Mouse (Mus musculus): ENCODE measurements around the gene Wdr18.

Wdr18 gene

DNA sequence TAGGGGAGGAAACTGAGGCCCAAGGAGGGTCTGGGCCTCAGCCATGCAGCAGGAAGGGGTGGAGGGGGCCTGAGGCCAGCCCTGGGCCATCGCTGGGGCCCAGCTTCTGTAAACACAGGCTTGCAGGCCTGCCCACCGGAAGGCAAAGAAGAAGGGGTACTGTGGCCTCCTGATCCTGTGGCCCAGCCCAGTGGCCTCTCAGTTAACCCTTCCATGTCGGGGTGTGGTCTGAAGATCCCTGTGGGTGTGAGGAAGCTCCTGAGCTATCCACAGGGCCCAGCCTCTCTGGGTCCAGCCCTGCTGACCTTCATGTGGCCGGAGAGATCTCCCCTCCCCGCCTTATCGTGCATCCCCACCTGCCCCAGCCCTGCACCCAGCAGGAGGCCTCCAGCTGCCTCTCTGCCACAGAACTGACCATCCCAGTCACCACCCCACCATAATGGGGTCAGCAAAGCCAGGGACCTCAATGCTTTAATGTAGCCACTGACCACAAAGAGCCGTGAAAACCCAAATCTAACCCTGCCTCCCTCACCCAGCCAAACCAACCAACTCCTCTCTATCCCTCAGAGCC lies 13.1 kb upstream of the Wdr18 start:
- no peak for DNase-seq (ENCODE audit: low spot score in 2 of 2)

DNA sequence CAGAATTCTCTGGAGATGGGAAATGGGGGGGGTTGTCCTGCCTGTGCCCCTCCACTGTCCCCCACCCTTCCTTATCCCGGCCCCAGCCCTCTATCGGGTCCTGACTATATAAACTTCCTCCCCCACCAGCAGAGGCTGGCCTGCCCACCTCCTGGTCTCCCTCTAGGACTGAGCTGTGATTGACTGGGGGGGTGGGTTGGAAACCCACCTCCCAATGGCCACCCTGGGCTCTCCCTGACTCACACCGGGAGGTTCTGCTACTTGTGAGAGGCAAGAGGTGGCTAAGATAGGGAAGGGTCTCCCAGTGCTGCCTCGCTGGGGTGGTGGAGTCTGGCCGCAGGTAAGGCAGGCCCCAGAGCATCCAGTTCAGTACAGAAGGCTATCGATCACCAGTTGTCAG lies 12.4 kb upstream of the Wdr18 start:
- no peak for DNase-seq (ENCODE audit: low spot score in 2 of 2)

DNA sequence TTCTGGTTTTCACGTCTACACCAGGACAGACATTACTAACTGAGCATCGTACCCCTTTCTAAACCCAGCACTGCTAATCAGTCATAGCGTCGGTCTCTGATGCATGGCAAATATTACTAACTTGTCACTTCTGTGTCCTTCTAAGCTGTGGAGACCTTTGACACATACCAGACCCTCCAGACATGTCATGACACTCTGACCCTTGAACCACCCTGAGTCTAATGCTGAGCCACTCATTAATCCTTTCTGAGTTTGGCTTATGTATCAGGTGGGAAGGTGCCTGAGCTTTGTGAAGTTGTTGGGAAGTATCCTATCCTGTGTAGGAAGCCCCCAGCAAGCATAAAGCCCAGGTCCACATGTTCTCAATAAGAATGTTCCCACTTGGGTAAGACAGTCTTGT lies 10.1 kb upstream of the Wdr18 start:
- DNase-seq (ENCODE audit: low spot score in 2 of 2): no peak

DNA sequence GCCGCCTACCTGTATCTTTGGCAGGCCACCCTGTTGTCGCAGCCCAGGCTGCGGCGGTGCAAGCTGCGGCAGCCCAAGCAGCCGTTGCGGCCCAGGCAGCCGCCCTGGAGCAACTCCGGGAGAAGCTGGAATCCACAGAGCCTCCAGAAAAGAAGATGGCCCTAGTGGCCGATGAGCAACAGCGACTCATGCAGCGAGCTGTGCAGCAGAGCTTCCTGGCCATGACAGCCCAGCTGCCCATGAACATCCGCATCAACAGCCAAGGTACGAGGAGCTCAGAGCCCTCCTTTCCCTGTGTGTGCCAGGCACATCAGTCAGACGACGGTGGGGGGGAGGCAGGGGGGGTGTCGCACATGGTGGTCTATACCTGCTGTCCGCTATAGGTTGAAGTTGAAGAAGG lies 9.3 kb upstream of the Wdr18 start:
- no peak for DNase-seq (ENCODE audit: low spot score in 2 of 2)

DNA sequence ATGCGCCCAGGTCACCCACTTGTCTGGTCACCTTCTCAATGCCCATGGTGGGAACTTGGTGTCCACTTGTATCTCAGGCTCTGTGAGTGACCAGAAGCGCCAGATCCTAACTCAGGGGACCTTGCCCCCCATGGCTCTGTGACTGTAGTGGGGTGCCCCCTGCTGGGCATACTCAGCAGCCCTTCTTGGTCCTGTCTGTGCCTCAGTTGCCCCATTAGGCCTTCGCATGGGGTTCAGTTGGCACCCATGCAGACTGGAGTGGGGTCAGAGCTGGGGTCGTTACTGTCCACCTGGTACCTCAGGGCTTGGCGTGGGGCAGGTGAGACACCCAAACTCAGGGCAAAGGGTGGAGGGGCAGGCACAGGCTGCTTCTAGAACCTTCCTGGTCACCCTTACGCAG lies 6.0 kb upstream of the Wdr18 start:
- DNase-seq (ENCODE audit: low spot score in 2 of 2): peak in 1 of 2 experiments; percentile 61

DNA sequence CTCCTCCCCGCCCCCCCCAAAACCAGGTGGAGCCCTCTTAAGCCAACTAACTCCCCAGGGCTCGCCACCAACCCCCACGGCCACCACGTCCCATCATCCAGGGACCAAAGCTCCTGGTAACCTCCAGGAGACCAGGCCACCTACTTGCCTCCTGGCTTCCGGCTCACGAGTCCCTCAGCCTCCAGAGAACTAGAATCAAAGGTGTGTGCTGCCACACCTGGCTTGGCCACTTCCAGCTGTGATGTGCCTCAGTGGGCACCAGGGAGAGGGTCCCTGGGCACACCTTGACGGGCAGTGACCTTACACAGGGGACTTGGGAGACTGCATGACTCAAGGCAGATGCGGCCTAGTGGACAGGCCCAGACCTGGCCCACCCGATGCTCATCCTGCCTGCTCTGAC lies 4.3 kb upstream of the Wdr18 start:
- DNase-seq (ENCODE audit: low spot score in 2 of 2): no peak

DNA sequence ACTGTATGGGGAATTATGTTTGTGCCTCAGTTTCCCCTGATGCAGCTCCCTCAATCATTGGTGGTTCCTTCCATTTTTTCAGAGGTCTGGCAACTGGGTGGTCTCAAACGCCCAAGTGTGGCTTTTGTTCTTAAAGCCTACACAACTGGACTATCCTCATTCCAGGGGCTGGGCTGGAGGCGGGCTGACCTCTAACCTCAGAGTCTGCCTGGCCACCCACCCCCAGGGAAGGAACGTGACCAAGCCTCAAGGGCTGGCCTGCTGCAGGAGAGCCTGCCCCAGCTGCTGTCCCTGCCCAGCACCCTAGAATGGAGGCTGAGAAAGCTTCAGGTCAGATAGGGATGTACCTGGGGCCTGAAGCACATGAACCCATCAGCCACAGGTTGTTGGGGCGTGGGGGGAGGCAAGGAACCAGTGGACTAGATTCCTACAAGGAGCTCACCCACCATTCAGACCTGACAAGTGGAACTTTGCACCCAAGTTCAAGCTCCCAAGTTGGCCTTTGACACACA lies 3.3 kb upstream of the Wdr18 start:
- DNase-seq (ENCODE audit: low spot score in 2 of 2): no peak

DNA sequence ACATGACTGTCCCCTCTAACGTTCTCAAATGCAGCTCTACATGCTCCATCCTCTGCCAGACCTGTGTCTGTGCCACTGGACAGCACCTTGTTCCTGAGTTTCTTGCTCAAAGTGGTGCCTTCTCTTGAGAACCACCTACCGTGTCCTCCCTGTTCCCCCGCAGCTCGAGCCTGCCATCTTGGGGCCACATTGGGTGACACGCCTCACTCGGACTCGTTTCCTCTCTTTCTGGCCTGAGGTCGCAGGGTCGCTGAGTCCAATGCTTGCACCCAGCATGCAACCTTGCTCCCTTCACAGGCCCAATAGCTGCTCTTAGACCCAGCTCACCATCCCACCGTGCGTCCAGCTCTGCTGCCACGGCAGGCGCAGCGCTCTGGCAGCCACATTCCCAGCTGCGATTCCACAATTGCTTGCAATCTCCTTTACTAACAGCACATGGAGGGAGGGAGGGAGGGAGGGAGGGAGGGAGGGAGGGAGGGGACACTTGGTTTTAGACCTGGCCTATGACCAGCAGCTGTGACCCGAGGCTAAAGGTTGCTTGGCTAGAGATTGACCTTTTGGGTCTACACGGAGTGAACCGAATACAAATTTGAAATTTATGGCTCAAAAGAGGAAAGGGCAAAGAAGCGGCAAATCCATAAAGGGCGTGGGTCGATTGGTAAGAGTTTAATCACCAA lies 1.7 kb upstream of the Wdr18 start:
- DNase-seq (ENCODE audit: low spot score in 2 of 2): peak; percentile 65 to 83

DNA sequence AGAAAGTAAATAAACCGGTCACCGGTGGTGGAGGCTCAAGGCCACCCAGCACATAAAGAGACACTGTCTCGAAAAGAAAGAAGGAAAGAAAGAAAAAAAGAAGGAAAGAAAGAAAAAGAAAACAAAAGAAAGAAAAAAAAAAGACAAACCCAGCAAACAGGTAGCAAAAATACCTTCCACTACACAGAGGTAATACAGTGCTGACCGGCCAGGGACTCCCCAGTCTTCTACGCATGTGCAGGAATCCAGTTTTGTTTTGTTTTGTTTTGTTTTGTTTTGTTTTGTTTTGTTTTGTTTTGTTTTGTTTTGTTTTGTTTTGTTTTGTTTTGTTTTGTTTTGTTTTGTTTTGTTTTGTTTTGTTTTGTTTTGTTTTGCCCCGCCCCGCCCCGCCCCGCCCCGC lies 540 bp upstream of the Wdr18 start:
- DNase-seq (ENCODE audit: low spot score in 2 of 2): peak in 1 of 2 experiments; percentile 28

DNA sequence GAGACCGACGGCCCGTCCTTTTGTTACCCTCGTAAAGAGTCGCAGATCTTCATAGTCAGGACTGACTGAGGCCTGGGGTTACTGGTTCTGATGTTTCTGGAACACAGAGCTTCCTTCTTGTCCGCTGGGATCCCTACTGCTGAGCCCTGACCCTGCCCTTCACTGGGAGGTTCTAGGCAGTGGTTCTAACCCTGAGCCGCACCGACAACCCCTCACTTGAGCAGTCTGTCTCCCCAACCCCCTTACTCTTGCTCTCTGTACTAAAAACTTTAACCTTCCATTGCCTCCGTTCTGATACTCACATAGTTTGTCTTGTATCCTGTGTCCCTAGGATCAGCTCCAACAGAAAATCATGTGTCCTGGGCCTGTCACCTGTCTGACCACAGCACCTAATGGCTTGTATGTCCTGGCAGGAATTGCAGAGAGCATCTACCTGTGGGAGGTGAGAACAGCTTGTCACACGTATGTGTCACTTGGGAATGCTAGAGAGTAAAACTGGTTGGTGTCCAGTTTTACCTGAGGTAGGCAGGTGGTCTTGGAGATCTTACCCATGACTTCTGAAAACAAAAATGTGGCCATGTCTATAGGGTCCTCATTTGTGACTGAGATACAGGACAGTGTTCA lies 831 bp downstream of the Wdr18 start:
- DNase-seq (ENCODE audit: low spot score in 2 of 2): no peak

DNA sequence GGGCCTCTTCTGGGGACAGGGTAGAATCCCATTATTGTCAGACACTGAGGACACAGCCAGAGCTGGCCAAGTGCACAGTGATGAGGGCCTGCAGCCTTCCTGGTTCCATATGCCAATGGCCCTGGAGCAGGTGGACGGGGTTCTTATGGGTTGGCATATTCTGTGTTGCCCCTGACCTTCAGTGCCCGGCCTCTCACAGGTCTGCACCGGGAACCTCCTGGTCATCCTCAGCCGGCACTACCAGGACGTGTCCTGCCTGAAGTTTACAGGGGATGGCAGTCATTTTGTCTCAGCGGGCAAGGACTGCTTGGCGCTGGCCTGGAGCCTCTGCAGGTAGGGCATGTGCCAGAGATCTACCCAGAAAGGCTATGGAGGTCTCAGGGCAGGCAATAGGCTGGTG lies 4.8 kb downstream of the Wdr18 start:
- no peak for DNase-seq (ENCODE audit: low spot score in 2 of 2)

DNA sequence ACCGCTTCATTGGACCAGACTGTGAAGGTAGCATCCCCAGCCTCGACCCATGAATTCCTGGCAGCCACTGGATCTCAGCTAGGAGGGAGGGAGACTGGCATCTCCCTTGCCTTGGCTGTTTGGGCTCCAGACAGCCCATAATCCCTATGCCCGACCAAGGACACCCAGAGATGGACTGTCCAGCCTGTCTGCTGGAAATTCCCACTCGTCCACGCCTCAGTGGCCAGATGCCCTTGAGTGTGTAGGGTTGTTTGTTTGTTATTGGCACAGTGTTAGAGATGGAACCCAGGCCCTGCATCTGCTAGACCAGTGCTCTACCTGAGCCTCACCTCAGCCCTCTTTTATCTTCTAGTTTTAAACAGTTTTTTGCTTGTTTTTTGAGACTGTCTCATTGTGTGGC lies 5.4 kb downstream of the Wdr18 start:
- no peak for DNase-seq (ENCODE audit: low spot score in 2 of 2)

DNA sequence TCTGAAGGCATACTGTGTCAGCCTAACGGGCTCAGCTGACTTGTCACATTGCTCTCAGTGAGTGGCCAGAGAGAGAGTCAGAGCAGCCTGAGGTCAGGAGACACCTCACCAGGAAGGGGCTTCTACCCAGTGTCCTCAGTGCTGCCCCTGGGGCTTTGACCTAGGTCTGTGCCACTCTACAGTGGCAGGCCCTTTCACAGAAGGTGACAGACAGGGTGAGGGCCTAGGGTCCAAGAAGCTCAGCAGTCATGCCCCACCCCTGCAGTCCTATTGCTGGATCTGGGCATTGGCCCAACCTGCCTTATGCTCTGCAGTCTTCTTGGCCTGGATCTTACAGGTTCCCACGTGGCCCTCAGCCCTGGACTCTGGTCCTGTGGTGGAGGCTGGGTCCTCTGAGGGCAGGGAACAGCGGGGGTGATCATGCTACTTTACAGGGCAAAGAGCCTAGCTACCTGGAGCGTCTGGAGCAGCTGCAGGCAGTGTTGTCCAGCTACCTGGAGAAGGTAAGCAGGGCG lies 7.0 kb downstream of the Wdr18 start:
- DNase-seq (ENCODE audit: low spot score in 2 of 2): no peak

DNA sequence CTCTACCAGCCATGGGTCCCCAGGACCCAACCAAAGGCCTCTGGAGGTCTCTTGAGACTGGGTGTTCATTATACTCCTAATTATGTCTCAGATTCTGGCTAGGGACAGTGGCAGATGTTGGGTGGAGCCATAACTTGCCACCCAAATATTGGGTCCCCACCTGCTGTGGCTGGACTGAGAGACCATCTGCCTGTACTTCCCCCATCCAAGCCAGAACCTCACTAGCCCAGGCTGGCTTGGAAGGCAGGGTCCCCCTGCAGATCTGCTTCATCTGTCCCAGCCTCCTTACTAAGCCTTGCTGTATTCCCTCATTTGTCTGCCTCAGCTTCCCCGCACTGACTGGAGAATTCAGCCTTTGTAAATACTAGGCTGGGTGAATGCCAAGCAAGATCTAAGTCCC lies 8.2 kb downstream of the Wdr18 start:
- DNase-seq (ENCODE audit: low spot score in 2 of 2): no peak

DNA sequence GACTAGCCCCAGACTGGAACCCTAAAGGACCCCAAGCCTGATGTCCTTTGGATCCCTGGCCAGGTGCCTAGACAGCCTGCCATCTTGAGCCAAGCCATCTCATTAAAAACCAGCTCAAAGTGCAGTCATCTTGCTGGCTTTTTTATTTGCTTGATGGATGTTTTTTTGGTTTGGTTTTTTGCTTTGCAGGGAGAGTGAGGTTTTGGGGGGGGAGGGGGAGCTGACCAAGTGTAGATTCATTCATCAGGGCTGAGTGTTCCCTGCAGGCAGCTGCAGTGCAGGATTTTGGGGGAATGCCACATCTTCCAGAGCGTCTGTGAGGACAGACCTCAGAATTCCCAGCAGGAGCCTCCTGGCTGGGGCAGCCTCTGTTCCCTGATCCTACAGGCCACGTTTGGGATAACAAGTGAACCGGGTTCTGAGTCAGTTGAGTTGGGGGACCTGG lies 9.2 kb downstream of the Wdr18 start:
- no peak for DNase-seq (ENCODE audit: low spot score in 2 of 2)

DNA sequence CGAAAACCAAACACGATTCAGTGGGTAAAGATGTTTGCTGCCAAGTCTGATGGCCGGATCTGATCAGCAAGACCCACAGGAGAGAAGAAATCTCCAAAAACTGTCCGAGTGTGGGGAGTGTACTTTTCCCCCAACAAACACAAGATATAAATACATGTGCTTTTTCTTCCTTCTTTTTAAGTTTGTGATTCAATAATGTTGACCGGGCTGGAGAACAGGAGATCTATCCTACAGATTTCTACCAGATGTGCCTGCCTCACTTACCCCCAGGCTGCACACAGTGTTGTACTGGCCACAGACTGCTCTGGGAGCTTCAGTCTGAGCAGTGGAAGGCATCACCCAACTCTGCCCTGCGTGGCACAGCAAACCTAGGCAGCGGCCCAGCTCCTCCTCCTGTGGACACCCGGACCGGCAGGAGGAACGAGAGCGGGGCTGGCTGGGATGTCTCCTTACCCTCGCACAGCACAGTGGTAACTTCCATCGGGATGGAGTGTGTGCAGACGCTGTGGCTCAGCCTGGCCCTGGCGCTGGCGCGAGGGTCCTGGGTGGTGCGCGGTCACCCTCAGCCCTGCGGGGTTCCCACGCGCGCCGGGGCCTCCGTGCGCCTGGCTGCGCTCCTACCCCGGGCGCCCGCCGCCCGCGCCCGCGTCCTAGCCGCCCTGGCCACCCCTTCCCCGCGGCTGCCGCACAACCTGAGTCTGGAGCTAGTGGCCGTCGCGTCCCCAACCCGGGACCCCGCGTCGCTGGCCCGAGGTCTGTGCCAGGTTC lies 10.6 kb downstream of the Wdr18 start, which contains the start of gene Grin3b:
Gene Grin3b (plus strand): TSS at position 301 of the 768 bp plus-strand sequence.
- DNase-seq (ENCODE audit: low spot score in 2 of 2): no peak

DNA sequence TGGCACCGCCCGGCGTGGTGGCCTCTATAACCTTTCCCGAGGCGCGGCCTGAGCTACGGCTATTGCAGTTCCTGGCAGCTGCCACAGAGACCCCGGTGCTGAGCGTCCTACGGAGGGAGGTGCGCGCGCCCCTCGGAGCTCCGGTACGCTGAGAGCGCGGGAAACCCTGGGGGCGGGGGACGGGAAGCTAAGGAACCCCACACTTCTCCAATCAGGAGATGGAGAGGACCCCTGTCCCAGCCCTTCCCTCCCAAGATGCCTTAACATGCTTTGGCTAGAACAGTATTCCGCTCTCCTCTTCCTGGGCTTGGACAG lies 11.2 kb downstream of the Wdr18 start:
- DNase-seq (ENCODE audit: low spot score in 2 of 2): no peak

DNA sequence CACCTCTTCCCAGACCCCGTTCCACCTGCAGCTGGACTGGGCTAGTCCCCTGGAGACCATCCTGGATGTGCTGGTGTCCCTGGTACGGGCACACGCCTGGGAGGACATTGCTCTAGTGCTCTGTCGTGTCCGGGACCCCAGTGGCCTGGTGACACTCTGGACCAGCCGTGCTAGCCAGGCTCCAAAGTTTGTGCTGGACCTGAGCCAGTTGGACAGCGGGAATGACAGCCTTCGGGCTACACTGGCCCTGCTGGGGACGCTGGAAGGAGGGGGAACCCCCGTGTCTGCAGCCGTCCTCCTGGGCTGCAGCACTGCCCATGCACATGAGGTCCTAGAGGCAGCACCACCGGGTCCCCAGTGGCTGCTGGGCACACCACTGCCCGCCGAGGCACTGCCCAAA lies 12.9 kb downstream of the Wdr18 start:
- no peak for DNase-seq (ENCODE audit: low spot score in 2 of 2)

DNA sequence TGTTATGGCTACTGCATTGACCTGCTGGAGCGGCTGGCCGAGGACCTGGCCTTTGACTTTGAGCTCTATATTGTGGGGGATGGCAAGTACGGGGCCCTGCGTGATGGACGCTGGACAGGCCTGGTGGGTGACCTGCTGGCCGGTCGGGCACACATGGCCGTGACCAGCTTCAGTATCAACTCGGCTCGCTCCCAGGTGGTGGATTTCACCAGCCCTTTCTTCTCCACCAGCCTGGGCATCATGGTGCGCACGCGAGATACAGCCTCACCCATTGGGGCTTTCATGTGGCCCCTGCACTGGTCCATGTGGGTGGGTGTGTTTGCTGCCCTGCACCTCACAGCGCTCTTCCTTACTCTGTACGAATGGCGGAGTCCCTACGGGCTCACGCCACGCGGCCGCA lies 14.1 kb downstream of the Wdr18 start:
- DNase-seq (ENCODE audit: low spot score in 2 of 2): no peak

DNA sequence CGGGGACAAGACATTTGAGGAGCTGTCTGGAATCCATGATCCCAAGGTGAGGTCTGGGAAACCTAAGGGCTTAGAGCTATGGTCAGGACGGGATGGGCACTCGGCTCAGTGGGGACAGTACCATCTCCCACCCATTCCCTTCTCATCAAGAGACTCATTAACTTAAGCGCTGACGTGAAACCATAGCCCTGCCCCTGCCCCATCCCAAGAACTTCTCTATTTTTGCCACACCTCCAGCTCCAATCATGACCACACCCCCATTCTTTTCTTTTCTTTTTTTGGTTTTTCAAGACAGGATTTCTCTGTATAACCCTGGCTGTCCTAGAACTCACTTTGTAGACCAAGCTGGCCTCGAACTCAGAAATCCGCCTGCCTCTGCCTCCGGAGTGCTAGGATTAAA lies 14.7 kb downstream of the Wdr18 start:
- DNase-seq (ENCODE audit: low spot score in 2 of 2): no peak

DNA sequence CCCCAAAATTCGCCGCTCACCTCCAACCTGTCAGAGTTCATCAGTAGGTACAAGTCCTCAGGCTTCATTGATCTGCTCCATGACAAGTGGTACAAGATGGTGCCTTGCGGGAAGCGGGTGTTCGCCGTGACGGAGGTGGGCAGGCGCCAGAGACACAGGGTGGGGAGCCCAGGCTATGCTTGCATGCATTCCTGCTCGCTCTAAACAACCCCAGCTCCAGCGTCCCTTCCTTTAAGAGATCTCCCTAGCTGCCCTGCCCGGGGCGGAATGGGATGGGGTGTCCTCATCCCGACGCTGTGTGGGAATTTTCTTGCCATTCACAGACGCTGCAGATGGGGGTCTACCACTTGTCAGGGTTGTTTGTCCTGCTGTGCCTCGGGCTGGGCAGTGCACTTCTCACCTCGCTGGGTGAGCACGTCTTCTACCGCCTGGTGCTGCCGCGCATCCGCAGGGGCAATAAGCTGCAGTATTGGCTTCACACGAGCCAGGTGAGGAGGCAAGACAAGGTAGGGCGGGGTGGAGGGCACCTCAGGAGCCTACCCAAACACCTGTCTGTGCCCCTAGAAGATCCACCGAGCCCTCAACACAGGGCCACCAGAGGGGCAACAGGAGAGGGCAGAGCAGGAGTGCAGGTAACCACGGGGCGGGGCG lies 16.2 kb downstream of the Wdr18 start:
- DNase-seq (ENCODE audit: low spot score in 2 of 2): no peak

DNA sequence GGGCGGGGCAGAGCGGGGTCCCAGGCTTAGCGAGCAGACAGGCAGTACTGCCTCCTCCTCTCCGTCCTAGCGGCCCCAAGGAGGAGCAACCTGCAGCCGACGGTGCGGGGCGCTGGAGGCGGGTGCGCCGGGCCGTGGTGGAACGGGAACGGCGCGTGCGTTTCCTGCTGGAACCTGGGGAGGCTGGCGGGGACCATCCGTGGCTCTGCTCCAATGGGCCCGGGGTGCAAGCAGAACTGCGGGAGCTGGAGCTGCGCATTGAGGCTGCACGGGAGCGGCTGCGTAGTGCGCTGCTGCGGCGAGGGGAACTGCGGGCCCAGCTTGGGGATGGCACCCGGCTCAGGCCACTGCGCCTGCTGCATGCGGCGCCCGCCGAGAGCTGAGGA lies 16.8 kb downstream of the Wdr18 start:
- DNase-seq (ENCODE audit: low spot score in 2 of 2): no peak
